Mouse (Mus musculus) kidney, adult 2 months (tissue): Measurements from ENCODE around the gene Vdac2. TPM values are rescaled to one million over a fixed set of nuclear protein-coding genes. Genes with fewer than 3 reads are reported as not detected.

Source experiments
- DNase-seq: peaks from one replicate; pipeline ENCODE4 v3.0.0; 2021
- H3K27ac ChIP-seq: fragments of 200-500 bp; 2 replicates; pipeline ENCODE4 v1.5.1; 2012; ENCODE audit warnings: low read depth, low read length, control low read depth, inconsistent platforms; ENCODE audit not compliant: insufficient read depth
- H3K27me3 ChIP-seq: fragments of 200-500 bp; replicated peaks from 2 replicates; pipeline ENCODE4 v1.6.1; 2012; ENCODE audit warnings: mild to moderate bottlenecking, moderate library complexity, low read length, inconsistent platforms; ENCODE audit not compliant: control insufficient read depth, insufficient read depth
- H3K36me3 ChIP-seq: fragments of 200-500 bp; 2 replicates; pipeline ENCODE4 v1.6.1; 2012; ENCODE audit warnings: mild to moderate bottlenecking, moderate library complexity, low read length, inconsistent platforms; ENCODE audit not compliant: control insufficient read depth, insufficient read depth
- H3K4me1 ChIP-seq: fragments of 200-500 bp; 2 replicates; pipeline ENCODE4 v1.6.1; 2011; ENCODE audit warnings: low read length; ENCODE audit not compliant: control insufficient read depth, insufficient read depth
- H3K4me3 ChIP-seq: fragments of 200-500 bp; 2 replicates; pipeline ENCODE4 v1.5.1; 2011; ENCODE audit warnings: mild to moderate bottlenecking, low read depth, low read length, control low read depth; ENCODE audit not compliant: insufficient read depth
- CTCF ChIP-seq: fragments of 200-500 bp; conservative IDR thresholded peaks from 2 replicates; pipeline ENCODE4 v1.5.1; 2011; ENCODE audit warnings: low read depth, mild to moderate bottlenecking, control low read depth, low read length, moderate library complexity, mixed read lengths; ENCODE audit not compliant: insufficient read depth, insufficient read length
- POLR2A ChIP-seq: fragments of 200-500 bp; IDR thresholded peaks from one replicate; pipeline ENCODE4 v1.6.1; 2011; ENCODE audit warnings: low read depth, low read length, control low read depth
- WGBS: fragments of 180-500 bp; shearing (Covaris S2); methylation state at CpG from one replicate; pipeline ENCODE4 v1.1.7; 2018; 5-methylcytosine and 5-hydroxymethylcytosine counted together
- polyA plus RNA-seq: library from polyadenylated mRNA; depleted of rRNA; stranded (reverse); fragments of >200 nt; gene quantifications from 2 replicates; pipeline ENCODE4 v1.2.3, GENCODE M21; 2012; rRNA removed

Gene Vdac2
- polyA plus RNA-seq, 1 experiment: 166 TPM

- no peaks in the 10 kb centered on the region for H3K4me1 ChIP-seq
- no peaks in the 10 kb centered on the region for H3K36me3 ChIP-seq
- DNase-seq: no peak
- no peaks in the 10 kb centered on the region for H3K27me3 ChIP-seq
- H3K4me3 ChIP-seq: no peak overlapping the region
- H3K27ac ChIP-seq: no peak overlapping the region
- 32% methylated on average over 15 of the region's 15 CpGs for WGBS
- TF ChIP-seq POLR2A (no peak), CTCF (no peak)
Observed at GRCm38 (mm10) chr14:21891581-21892340, 66.7 kb downstream of the Vdac2 start.

- Histone ChIP-seq H3K4me1 (no peaks in the 10 kb centered on the region), H3K4me3 (no peak overlapping the region), H3K27ac (no peak overlapping the region), H3K36me3 (no peaks in the 10 kb centered on the region), H3K27me3 (no peaks in the 10 kb centered on the region)
- TF ChIP-seq CTCF: no peak
- no peak for TF ChIP-seq POLR2A
- no peak for DNase-seq
- 73% methylated on average over 6 of the region's 6 CpGs for WGBS
Observed at GRCm38 (mm10) chr14:21892341-21892659, 67.3 kb downstream of the Vdac2 start.

Other genes with a start within 250 kb of the Vdac2 start
- gene Dupd1, start 110.7 kb upstream of the Vdac2 start, polyA plus RNA-seq: 0.11 and 0.52 TPM in 2 replicates
- 21.1 and 23.9 TPM in 2 replicates for gene Samd8, start 74.7 kb upstream of the Vdac2 start, polyA plus RNA-seq
- gene Dusp13, start 74.1 kb upstream of the Vdac2 start, polyA plus RNA-seq: 1.1 and 1.8 TPM in 2 replicates
- 30.3 and 35.2 TPM in 2 replicates for gene Comtd1, start 23.7 kb downstream of the Vdac2 start, polyA plus RNA-seq
- gene Zfp503, start 164.4 kb downstream of the Vdac2 start, polyA plus RNA-seq: 56.9 and 85.8 TPM in 2 replicates
- 3.3 TPM in 2 replicates for gene Lrmda, start 194.5 kb downstream of the Vdac2 start, polyA plus RNA-seq